Comparison of ENCODE assay signal across 10 mouse cellular contexts in genomic region chr4:82946276-82946612, GRCm38 (mm10).
DNase-seq lines count a peak whose midpoint lies in the region; ATAC-seq lines count a peak whose summit lies in the region.
"Had no signal": no experiment of that assay in that cellular context is flagged by ENCODE, and none has a peak within 500 bp of the region (broad histone marks: within the 10 kb centered on the region; RNA-seq: fewer than 3 reads in every experiment).

No protein-coding gene starts in this region.

- peaks cover 25% of the 10 kb centered on the region for H3K4me1 ChIP-seq in hindbrain, embryonic 15.5 days (replicated peaks)
- peaks cover 10% of the 10 kb centered on the region; the same call in 1 of the 2 replicates for H3K4me1 ChIP-seq in midbrain, embryonic 14.5 days (ENCODE audit: control insufficient read depth, insufficient read depth, low read length)

- peak; percentile 46 for ATAC-seq in hindbrain, embryonic 15.5 days (ENCODE audit: low FRiP score, low read depth)
- ATAC-seq in midbrain, embryonic 14.5 days (ENCODE audit: low FRiP score, low TSS enrichment) = peak; percentile 66
- no peak for ATAC-seq in erythroid progenitor cell, adult 5-6 weeks (replicated peaks; ENCODE audit: low FRiP score, poor library complexity, severe bottlenecking)

- peak; percentile 97 for DNase-seq in brain, adult 2 months (ENCODE audit: low read depth, low spot score)
- DNase-seq in cerebellum, adult 18-20 months = peak; percentile 73 to 78
- DNase-seq in midbrain, embryonic 14.5 days = peak; percentile 68
- no peak for DNase-seq in T-cell, adult 2 months (ENCODE audit: low spot score)
- no peak for DNase-seq in adrenal gland, postnatal 25 days
- DNase-seq: kidney, postnatal 4 days had no signal

- H3K4me3 ChIP-seq in hindbrain, embryonic 15.5 days = no peak overlapping the region
- no peak overlapping the region for H3K4me3 ChIP-seq in midbrain, embryonic 14.5 days (replicated peaks; ENCODE audit: low read depth, low read length)
- H3K4me3 ChIP-seq: erythroblast, embryonic 14.5 days had no signal

- no peaks in the 10 kb centered on the region for H3K27me3 ChIP-seq in hindbrain, embryonic 15.5 days
- no peaks in the 10 kb centered on the region for H3K27me3 ChIP-seq in midbrain, embryonic 14.5 days (ENCODE audit: control insufficient read depth, insufficient read depth, low read length)

- peak overlapping the region; percentile 19; the same call in 1 of the 2 replicates for H3K9ac ChIP-seq in hindbrain, embryonic 15.5 days
- H3K9ac ChIP-seq in midbrain, embryonic 14.5 days (replicated peaks; ENCODE audit: low read length) = no peak overlapping the region

- 19% methylated on average over 3 of the region's 3 CpGs for WGBS in hindbrain, embryonic 15.5 days
- 19% methylated on average over 3 of the region's 3 CpGs for WGBS in midbrain, embryonic 14.5 days

- H3K4me2 ChIP-seq in hindbrain, embryonic 15.5 days = peak overlapping the region; percentile 33; the same call in 1 of the 2 replicates
- no peak overlapping the region for H3K4me2 ChIP-seq in midbrain, embryonic 14.5 days (ENCODE audit: low read length)

- H3K36me3 ChIP-seq in hindbrain, embryonic 15.5 days = no peaks in the 10 kb centered on the region
- H3K36me3 ChIP-seq in midbrain, embryonic 14.5 days (ENCODE audit: control insufficient read depth, insufficient read depth, low read length) = no peaks in the 10 kb centered on the region

- H3K9me3 ChIP-seq in hindbrain, embryonic 15.5 days = no peaks in the 10 kb centered on the region
- no peaks in the 10 kb centered on the region for H3K9me3 ChIP-seq in midbrain, embryonic 14.5 days (ENCODE audit: control insufficient read depth, low read length)

- H3K27ac ChIP-seq in hindbrain, embryonic 15.5 days (replicated peaks) = peak overlapping the region; percentile 82
- H3K27ac ChIP-seq in midbrain, embryonic 14.5 days (replicated peaks; ENCODE audit: low read depth, low read length) = peak overlapping the region; percentile 62
- H3K27ac ChIP-seq: stomach, postnatal 0 days had no signal

Comparison
In these comparisons a context has a peak if more than half of its experiments do, and no peak if none do; other contexts are left out.
1. DNase-seq: peak in brain, adult 2 months (single experiment), cerebellum, adult 18-20 months (2 of 2) and midbrain, embryonic 14.5 days (single experiment); none in T-cell, adult 2 months (single experiment) and adrenal gland, postnatal 25 days (single experiment).